Mouse (Mus musculus): Measurements from ENCODE around the gene Khnyn.

DNA sequence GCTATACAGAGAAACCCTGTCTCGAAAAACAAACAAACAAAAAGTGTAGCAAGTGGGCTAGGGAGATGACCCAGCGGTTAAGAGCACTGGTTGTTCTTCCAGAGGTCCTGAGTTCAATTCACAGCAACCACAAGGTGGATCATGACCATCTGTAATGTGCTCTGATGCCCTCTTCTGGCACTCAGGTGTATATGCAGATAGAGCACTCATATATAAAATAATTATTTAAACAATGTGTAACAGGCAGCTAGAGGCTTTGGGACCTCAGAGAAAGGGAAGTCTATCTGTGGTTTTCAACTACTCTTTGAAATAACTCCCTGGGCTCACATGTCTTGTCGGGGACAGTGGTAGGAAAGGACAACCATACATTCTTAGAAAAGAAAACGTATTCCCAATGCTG lies 46.0 kb upstream of the Khnyn start:
- TF ChIP-seq CTCF (IDR thresholded peaks at IDR 0.05; ENCODE audit: low read depth) (peak; percentile 46), EP300 (IDR thresholded peaks at IDR 0.05; ENCODE audit: low read depth) (no peak)
